Mouse (Mus musculus): Measurements from ENCODE around the gene Rxfp1. TPM values are rescaled to one million over a fixed set of nuclear protein-coding genes. Genes with fewer than 3 reads are reported as not detected.
"Not testable (repeated sequence)": the region's sequence is repeated elsewhere in the genome, so short reads cannot be mapped to it uniquely, and the experiment has no call there.

Gene Rxfp1
- polyA plus RNA-seq, 1 experiment from 2014 or later: 0.10 TPM

DNA sequence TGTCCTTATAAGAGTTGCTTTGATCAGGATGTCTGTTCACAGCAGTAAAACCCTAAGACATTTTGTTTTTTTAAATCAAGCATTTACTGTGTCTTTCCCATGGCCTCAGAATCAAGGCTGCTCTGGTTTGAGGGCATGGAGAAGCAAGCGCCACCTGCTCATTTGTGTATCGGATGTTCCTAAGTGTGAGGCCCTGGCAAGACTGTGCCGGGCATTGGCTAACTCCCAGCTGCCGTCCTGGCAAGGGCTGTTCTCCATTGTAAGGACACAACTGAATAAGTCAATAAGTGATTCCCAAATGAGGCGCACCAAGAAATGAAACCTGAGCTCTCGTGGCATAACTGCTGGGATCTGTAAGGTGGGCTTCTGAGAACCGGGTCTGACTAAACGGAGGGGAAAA is 31.2 kb downstream of the Rxfp1 start:
- no peak for ATAC-seq (replicated peaks)
- no peak overlapping the region for H3K4me3 ChIP-seq
- no peaks in the 10 kb centered on the region for H3K27me3 ChIP-seq (replicated peaks)
- H3K4me2 ChIP-seq: no peak overlapping the region
- no peak overlapping the region for H3K9ac ChIP-seq
- no peaks in the 10 kb centered on the region for H3K9me3 ChIP-seq
- no peak overlapping the region for H3K27ac ChIP-seq
- WGBS: 83% methylated on average over 8 of the region's 8 CpGs
- no peaks in the 10 kb centered on the region for H3K4me1 ChIP-seq
- H3K36me3 ChIP-seq (replicated peaks): no peaks in the 10 kb centered on the region

DNA sequence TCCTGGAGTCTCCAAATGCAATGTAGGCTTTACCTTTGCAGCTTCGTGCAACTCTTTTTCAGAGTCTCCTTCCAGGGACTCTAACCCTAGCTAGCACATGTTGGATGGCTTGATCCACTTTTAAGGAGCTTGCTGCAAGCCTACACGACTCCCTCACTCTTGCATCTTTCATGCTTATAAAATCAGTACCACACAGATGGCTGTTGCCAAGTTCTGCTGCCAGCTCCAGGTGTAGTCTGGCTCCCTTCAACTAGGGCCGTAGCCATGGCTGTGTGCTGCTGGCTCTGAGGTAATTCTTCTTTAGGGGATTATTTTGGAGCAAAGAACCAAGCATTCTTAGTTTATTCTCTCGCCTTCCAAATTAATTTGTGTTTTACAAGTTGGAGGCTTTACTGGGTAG is 34.5 kb downstream of the Rxfp1 start:
- no peaks in the 10 kb centered on the region for H3K4me1 ChIP-seq
- no peaks in the 10 kb centered on the region for H3K36me3 ChIP-seq (replicated peaks)
- H3K4me3 ChIP-seq: no peak overlapping the region
- H3K9me3 ChIP-seq: no peaks in the 10 kb centered on the region
- 76% methylated on average over 4 of the region's 4 CpGs for WGBS
- H3K27me3 ChIP-seq (replicated peaks): no peaks in the 10 kb centered on the region
- no peak overlapping the region for H3K4me2 ChIP-seq
- no peak for ATAC-seq (replicated peaks)
- H3K27ac ChIP-seq: no peak overlapping the region
- no peak overlapping the region for H3K9ac ChIP-seq

DNA sequence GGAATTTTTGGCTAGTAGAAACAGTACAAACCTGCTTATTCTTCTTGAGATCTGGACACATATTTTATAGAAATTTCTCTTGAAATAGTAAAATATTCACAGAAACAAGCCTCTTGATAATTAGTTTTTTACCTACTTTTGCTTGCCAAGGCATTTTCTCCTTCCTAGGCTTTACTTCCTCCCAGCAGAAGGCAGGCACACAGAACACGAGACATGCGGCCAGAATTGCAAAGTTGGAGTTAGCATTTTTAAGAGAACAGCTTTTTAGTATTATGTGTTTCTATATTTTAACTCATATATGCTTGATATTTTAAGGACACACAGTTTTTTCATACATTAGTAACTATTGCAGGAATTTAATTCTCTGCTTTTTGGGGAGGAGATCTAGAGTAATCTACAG is 45.7 kb downstream of the Rxfp1 start:
- WGBS: 86% methylated on average over 2 of the region's 2 CpGs
- no peak overlapping the region for H3K4me3 ChIP-seq
- H3K9ac ChIP-seq: no peak overlapping the region

DNA sequence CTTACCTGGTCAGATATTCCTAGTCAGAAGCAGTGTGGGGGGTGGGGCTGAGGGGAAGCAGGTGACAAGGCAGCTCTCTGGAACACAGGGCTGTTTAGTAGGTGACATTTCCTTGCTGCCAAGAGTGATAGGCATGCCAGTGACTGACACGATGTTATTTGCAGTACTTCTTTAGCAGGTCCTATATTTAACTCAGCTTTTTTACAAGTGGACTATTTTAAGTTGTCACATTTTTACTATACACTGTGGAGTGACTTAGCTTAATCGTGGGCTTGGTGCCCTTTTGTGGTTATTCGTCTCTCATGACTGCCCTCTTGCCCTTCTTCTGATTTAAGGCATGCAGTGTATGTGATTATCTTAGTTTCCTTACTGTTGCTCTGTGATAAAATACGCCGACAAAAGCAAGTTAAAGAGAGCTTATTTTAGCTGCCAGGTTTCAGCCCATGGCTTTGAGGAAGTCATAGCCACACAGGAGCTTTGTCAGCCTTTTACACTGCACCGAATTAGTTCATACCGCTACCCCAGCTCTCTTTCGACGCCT is 47.5 kb downstream of the Rxfp1 start:
- Histone ChIP-seq H3K4me2 (no peak overlapping the region), H3K9me3 (no peaks in the 10 kb centered on the region), H3K36me3 (replicated peaks) (no peaks in the 10 kb centered on the region), H3K4me3 (no peak overlapping the region), H3K27ac (no peak overlapping the region), H3K27me3 (replicated peaks) (no peaks in the 10 kb centered on the region), H3K9ac (no peak overlapping the region), H3K4me1 (no peaks in the 10 kb centered on the region)
- 88% methylated on average over 9 of the region's 9 CpGs for WGBS
- ATAC-seq (replicated peaks): no peak

More for the DNA sequence above, 45.7 kb downstream of the Rxfp1 start:
- Histone ChIP-seq H3K4me2 (no peak overlapping the region), H3K4me1 (no peaks in the 10 kb centered on the region), H3K27me3 (replicated peaks) (no peaks in the 10 kb centered on the region), H3K36me3 (replicated peaks) (no peaks in the 10 kb centered on the region), H3K9me3 (no peaks in the 10 kb centered on the region), H3K27ac (no peak overlapping the region)
- ATAC-seq (replicated peaks): no peak

DNA sequence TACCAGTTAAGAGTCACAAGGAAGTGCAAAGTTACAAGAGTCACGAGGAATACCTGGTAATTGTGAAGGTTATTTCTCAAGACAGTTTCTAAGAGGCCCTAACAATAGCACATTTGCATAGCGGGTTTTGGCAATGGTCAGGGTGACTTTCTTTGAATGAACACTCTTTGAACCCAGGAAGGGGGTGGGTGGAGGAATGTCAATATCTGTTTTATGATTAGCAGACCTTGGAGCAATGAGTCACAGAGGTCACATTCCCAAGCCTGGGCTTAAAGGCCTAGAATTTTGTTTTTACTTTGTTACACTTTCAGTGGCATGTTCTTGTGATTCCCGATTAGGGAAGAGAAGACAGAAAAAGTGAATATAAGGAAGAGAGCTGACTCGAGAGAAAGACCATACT is 49.6 kb downstream of the Rxfp1 start:
- H3K27me3 ChIP-seq (replicated peaks); H3K27ac ChIP-seq; H3K4me1 ChIP-seq; H3K36me3 ChIP-seq (replicated peaks); H3K4me2 ChIP-seq; H3K9me3 ChIP-seq; ATAC-seq (replicated peaks); H3K4me3 ChIP-seq; H3K9ac ChIP-seq: not testable (repeated sequence)
- WGBS: 84% methylated on average over 4 of the region's 4 CpGs

DNA sequence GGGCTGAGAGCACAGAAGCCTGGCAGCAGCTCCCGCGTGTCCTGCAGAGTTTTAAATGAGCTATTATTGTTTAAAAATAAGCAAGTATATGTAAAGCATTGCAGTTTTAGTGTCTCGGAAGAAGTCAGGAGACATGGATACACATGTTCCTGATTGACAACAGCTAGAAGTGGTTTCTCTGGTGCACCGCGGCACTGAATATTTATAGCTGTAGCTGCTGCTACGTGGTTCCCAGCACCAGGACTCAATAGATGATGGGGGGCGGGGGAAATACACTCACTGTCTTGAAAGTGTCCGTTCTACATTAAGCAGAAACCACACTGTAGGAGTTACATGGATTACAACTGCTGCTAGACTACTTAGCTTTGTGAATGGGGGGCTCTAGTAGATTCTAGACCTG is 54.2 kb downstream of the Rxfp1 start:
- no peaks in the 10 kb centered on the region for H3K27me3 ChIP-seq (replicated peaks)
- no peaks in the 10 kb centered on the region for H3K36me3 ChIP-seq (replicated peaks)
- no peaks in the 10 kb centered on the region for H3K4me1 ChIP-seq
- H3K4me2 ChIP-seq: no peak overlapping the region
- H3K9me3 ChIP-seq: no peaks in the 10 kb centered on the region
- WGBS: 83% methylated on average over 8 of the region's 8 CpGs
- no peak overlapping the region for H3K27ac ChIP-seq
- ATAC-seq (replicated peaks): no peak
- H3K4me3 ChIP-seq: no peak overlapping the region
- H3K9ac ChIP-seq: no peak overlapping the region

DNA sequence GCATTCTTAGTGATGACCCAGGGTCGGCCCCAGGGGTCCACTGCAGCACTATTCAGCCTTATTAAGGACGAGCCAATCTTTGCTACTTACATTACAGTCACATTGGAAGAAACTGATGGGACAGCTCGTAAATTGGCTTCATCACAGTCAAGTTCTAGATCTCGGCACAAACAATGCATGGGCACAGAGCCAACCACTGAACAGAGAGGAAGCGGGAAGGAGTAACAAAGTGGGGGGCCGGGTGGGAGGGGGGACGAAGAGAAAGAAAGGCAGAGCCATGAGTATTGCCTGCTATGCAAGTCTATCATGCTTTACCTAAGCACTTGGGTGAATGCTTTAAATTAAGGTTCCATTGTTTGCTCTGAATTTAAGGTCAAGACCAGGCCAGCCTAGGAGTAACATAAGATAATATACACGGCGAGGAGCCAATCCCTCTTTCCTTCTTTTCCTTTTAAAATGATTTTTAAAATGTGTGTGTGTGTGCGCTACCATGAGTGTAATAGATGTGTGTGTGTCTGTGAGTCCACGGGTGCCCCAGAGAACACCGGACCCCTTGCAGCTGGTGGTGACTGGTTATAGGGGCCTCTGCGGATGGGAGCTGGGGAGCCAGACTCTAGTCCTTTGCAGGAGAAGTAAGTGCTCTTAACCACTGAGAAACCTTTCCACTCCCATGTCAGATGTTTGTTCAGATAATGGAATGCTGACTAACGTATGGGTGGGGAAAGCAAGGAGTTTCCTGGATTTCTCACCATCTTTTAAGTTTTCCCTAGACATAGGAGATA is 55.1 kb downstream of the Rxfp1 start:
- Histone ChIP-seq H3K27ac (no peak overlapping the region), H3K4me2 (no peak overlapping the region), H3K4me3 (no peak overlapping the region), H3K36me3 (replicated peaks) (no peaks in the 10 kb centered on the region), H3K9me3 (no peaks in the 10 kb centered on the region), H3K27me3 (replicated peaks) (no peaks in the 10 kb centered on the region), H3K9ac (no peak overlapping the region), H3K4me1 (no peaks in the 10 kb centered on the region)
- 59% methylated on average over 14 of the region's 14 CpGs for WGBS
- no peak for ATAC-seq (replicated peaks)

DNA sequence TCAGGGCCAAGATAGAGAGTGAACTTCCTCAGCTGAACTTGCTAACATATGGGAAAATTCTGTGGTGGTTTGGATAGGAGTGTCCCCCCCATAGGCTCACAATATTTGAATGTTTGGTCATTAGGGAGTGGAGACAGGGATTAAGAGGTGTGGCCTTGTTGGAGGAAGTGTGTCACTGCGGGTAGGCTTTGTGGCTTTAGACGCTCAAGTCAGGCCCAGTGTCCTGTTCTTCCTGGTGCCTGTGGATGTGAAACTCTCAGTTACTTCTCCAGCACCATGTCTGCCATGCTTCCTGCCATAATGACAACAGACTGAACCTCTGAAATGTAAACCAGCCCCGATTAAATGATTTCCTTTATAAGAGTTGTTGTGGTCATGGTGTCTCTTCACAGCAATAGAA is 61.3 kb downstream of the Rxfp1 start:
- WGBS: 89% methylated on average over 3 of the region's 3 CpGs
- Histone ChIP-seq H3K36me3 (replicated peaks) (no peaks in the 10 kb centered on the region), H3K27me3 (replicated peaks) (no peaks in the 10 kb centered on the region), H3K4me3 (no peak overlapping the region), H3K4me2 (no peak overlapping the region), H3K4me1 (no peaks in the 10 kb centered on the region), H3K9ac (no peak overlapping the region), H3K27ac (no peak overlapping the region), H3K9me3 (no peaks in the 10 kb centered on the region)
- ATAC-seq (replicated peaks): no peak

DNA sequence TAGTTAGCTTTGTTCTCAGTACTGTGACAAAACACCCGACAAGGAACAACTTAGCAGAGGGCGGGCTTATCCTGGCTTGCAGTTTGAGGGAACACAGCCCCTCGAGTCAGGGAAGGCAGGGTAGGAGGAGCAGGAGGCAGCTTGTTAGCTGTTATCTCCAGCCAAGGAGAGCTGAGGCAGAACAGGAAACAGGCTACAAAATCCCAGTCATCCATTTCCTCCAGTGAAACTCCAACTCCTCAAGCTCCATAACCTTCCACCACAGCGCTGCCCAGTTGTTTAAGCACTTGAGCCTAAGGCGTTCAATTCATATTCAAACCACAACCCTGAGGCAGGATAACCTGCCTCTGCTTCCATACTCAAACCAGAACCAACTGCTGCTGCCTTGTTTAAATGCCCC is 63.0 kb downstream of the Rxfp1 start:
- no peak overlapping the region for H3K4me2 ChIP-seq
- no peaks in the 10 kb centered on the region for H3K4me1 ChIP-seq
- H3K4me3 ChIP-seq: no peak overlapping the region
- H3K9me3 ChIP-seq: no peaks in the 10 kb centered on the region
- H3K27ac ChIP-seq: no peak overlapping the region
- no peaks in the 10 kb centered on the region for H3K27me3 ChIP-seq (replicated peaks)
- 90% methylated on average over 5 of the region's 5 CpGs for WGBS
- H3K36me3 ChIP-seq (replicated peaks): no peaks in the 10 kb centered on the region
- ATAC-seq (replicated peaks): no peak
- H3K9ac ChIP-seq: no peak overlapping the region

DNA sequence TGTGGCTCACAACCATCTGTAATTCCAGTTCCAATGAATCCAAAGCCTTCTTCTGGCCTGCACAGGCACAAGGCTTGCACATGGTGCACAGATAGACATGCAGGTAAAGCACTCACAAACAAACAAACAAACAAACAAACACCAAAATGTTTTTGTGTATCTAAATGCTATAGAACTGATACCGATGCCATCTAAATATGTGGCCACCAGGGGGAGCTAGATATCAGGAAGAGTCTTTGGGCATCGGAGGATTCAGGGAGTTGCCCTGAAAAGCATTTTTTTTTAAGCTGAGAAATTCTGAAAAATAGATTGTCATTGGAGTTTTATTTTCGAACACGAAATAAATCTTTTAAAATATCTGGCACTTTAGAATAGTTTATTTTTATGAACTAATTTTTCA is 64.6 kb downstream of the Rxfp1 start:
- WGBS: 15% methylated on average over 4 of the region's 4 CpGs
- H3K36me3 ChIP-seq (replicated peaks): no peaks in the 10 kb centered on the region
- no peak overlapping the region for H3K9ac ChIP-seq
- no peak for ATAC-seq (replicated peaks)
- no peaks in the 10 kb centered on the region for H3K4me1 ChIP-seq
- no peak overlapping the region for H3K27ac ChIP-seq
- no peaks in the 10 kb centered on the region for H3K27me3 ChIP-seq (replicated peaks)
- H3K4me2 ChIP-seq: no peak overlapping the region
- H3K9me3 ChIP-seq: no peaks in the 10 kb centered on the region
- H3K4me3 ChIP-seq: no peak overlapping the region

DNA sequence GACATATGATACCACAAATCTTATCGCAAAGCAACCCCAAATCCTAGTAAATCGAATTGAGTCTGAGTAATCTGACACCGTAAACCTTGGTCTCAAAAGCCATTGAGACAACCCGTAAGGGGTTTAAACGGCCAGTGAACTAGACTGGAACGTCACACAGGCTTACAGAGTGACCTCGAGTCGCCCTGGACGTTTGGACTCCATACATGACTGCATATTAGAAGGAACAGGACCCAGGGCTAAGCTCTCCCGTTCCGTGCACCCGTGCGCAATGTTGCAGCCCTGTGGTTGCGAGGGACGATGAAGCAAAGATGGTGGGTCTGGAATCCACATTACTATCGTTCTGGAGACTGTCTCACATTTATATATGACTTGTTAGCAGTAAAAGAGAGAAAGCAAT is 65.5 kb downstream of the Rxfp1 start:
- Histone ChIP-seq H3K4me3 (no peak overlapping the region), H3K9me3 (no peaks in the 10 kb centered on the region), H3K4me1 (no peaks in the 10 kb centered on the region), H3K4me2 (no peak overlapping the region), H3K36me3 (replicated peaks) (no peaks in the 10 kb centered on the region), H3K9ac (no peak overlapping the region), H3K27me3 (replicated peaks) (no peaks in the 10 kb centered on the region), H3K27ac (no peak overlapping the region)
- ATAC-seq (replicated peaks): no peak
- 79% methylated on average over 16 of the region's 16 CpGs for WGBS

DNA sequence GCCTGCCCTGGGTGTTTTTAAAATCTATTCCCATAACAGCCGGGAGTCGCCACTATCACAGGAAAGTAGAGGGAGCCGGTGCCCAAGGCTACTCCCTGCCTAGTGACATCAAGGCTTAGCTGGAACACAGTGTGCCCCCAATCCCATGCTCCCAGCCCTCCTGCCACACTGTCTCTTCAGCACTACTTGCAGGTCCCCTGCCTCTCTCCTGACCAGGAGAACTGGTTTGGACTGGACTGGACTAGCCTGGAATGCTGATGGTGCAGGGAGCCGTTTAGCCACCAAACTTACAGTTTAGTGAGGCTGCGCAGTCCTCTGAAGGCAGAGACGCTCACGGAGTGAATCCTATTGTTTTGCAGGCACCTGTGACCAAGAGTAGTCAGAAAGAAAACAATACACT is 67.1 kb downstream of the Rxfp1 start:
- no peak overlapping the region for H3K4me2 ChIP-seq
- no peak overlapping the region for H3K27ac ChIP-seq
- H3K4me3 ChIP-seq: no peak overlapping the region
- no peak for ATAC-seq (replicated peaks)
- H3K36me3 ChIP-seq (replicated peaks): no peaks in the 10 kb centered on the region
- no peak overlapping the region for H3K9ac ChIP-seq
- no peaks in the 10 kb centered on the region for H3K4me1 ChIP-seq
- 83% methylated on average over 7 of the region's 7 CpGs for WGBS
- no peaks in the 10 kb centered on the region for H3K9me3 ChIP-seq
- H3K27me3 ChIP-seq (replicated peaks): no peaks in the 10 kb centered on the region

DNA sequence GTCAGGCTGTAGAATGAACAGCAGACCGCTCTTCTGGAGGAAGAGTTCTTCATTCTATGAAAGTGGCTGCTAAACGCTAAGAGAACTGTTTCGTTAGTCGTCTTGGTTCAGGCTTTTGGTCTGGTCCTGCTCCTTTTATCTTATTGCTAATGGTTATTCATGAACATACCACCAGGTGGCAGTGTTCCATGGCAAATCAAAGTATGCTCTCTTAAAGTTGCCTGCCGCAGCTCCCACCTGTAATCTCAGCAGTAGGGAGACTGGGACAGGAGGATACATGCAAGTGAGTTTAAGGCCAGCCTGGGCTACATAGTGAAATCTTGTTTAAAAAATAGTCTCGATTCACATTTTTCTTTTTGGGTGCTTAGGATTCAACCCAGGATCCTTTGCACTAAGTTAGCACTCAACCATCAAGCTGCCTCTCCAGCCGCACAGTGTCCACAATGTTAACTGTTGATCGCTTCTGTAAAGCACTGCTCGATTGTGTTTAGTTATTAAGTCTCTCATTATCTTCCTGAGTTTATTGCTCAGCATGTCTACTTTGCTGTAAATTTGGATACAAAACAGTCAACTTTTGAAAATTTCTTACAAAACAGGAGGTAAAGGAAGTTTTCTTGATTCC is 72.8 kb downstream of the Rxfp1 start:
- Histone ChIP-seq H3K9ac (no peak overlapping the region), H3K4me1 (no peaks in the 10 kb centered on the region), H3K4me2 (no peak overlapping the region), H3K27ac (no peak overlapping the region), H3K36me3 (replicated peaks) (no peaks in the 10 kb centered on the region), H3K27me3 (replicated peaks) (no peaks in the 10 kb centered on the region), H3K9me3 (no peaks in the 10 kb centered on the region), H3K4me3 (no peak overlapping the region)
- WGBS: 40% methylated on average over 9 of the region's 9 CpGs
- peak; percentile 72 for ATAC-seq (replicated peaks)

All from midbrain, embryonic 15.5 days (tissue).